Mouse (Mus musculus) C2C12 (cell line): ENCODE measurements at regions not wholly inside any gene's neighbourhood (a gene's known extent, or its start where the extent isn't known, plus 50 kb on each side); places are given as distances from the start of the nearest gene placed in this dataset.

Experiments
- H3K27me3 ChIP-seq: one replicate; pipeline ENCODE4 v1.6.1; 2011; ENCODE audit not compliant: control insufficient read depth, insufficient read depth, insufficient read length
- H3K36me3 ChIP-seq: one replicate; pipeline ENCODE4 v1.6.1; 2011; ENCODE audit not compliant: control insufficient read depth, insufficient read depth
- H3K4me3 ChIP-seq: one replicate; pipeline ENCODE4 v1.5.1; 2011; ENCODE audit warnings: mild to moderate bottlenecking, control low read depth; ENCODE audit not compliant: poor library complexity, insufficient read depth, severe bottlenecking
- H3K79me2 ChIP-seq: one replicate; pipeline ENCODE4 v1.6.1; 2011; ENCODE audit not compliant: control insufficient read depth, insufficient read depth
- H3K79me3 ChIP-seq: one replicate; pipeline ENCODE4 v1.6.1; 2011; ENCODE audit warnings: low read depth, control low read depth
- H3ac ChIP-seq: one replicate; pipeline ENCODE3; 2011; ENCODE audit warnings: low read depth; ENCODE audit not compliant: control insufficient read depth, insufficient read length
- CEBPB ChIP-seq: IDR thresholded peaks from one replicate; pipeline ENCODE4 v1.6.1; 2011; ENCODE audit warnings: low read depth, mild to moderate bottlenecking, control low read depth, moderate library complexity
- CTCF ChIP-seq: IDR thresholded peaks from one replicate; pipeline ENCODE4 v1.5.1; 2011; ENCODE audit not compliant: control insufficient read depth, insufficient read depth, insufficient read length
- FOSL1 ChIP-seq: IDR thresholded peaks from one replicate; pipeline ENCODE4 v1.8.0; 2011; ENCODE audit warnings: mild to moderate bottlenecking, low read length; ENCODE audit not compliant: poor library complexity, insufficient read depth, severe bottlenecking
- MAX ChIP-seq: IDR thresholded peaks from one replicate; pipeline ENCODE4 v1.6.1; 2011; ENCODE audit warnings: mild to moderate bottlenecking, control low read depth
- MYOD1 ChIP-seq: IDR thresholded peaks from one replicate; pipeline ENCODE4 v1.6.1; 2011; ENCODE audit warnings: low read depth; ENCODE audit not compliant: control insufficient read depth, insufficient read length
- MYOG ChIP-seq: IDR thresholded peaks from one replicate; pipeline ENCODE4 v1.6.1; 2011; ENCODE audit not compliant: control insufficient read depth, insufficient read length; ENCODE audit errors: extremely low read depth
- USF1 ChIP-seq: IDR thresholded peaks from one replicate; pipeline ENCODE4 v1.6.1; 2011; ENCODE audit warnings: low read depth, mild to moderate bottlenecking, control low read depth, moderate library complexity

DNA sequence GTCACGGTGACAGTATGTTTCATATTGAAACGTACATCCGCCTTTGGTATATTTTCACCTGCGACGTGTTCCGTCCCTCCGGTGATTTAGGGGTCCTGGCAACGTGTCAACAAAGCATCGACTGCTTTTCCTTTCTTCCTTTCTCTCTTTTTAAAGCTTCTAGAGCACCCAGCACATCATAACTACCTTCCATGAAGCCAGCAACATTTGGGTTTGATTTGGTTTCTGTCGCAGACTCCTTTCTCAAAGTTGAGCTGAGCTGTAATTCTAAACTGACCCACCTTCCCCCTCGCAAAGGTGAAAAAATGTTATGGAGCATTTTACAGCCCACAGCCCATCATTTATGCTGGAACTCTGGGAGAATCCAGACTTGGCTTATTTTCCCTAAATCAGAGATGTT lies 1605.4 kb upstream of the Gulo start:
- H3K4me3 ChIP-seq: no peak overlapping the region
- no peaks in the 10 kb centered on the region for H3K79me3 ChIP-seq
- no peaks in the 10 kb centered on the region for H3K79me2 ChIP-seq
- no peaks in the 10 kb centered on the region for H3K36me3 ChIP-seq
- H3K27me3 ChIP-seq: peaks cover 56% of the 10 kb centered on the region
- H3ac ChIP-seq: no peak overlapping the region
- TF ChIP-seq FOSL1 (no peak), MYOD1 (no peak), CEBPB (no peak), USF1 (no peak), MYOG (no peak), CTCF (no peak), MAX (no peak)

- Histone ChIP-seq H3K79me3 (no peaks in the 10 kb centered on the region), H3K79me2 (no peaks in the 10 kb centered on the region), H3K27me3 (peaks cover 57% of the 10 kb centered on the region), H3K4me3 (no peak overlapping the region), H3ac (no peak overlapping the region), H3K36me3 (no peaks in the 10 kb centered on the region)
- TF ChIP-seq MYOG: no peak
- no peak for TF ChIP-seq MYOD1
- no peak for TF ChIP-seq FOSL1
Measured at GRCm38 (mm10) chr14:67613691-67614090, 1604.7 kb upstream of the Gulo start.

GRCm38 (mm10) chr14:67613221-67613620 lies 1604.2 kb upstream of the Gulo start:
- Histone ChIP-seq H3K27me3 (peaks cover 59% of the 10 kb centered on the region), H3K79me3 (no peaks in the 10 kb centered on the region), H3K79me2 (no peaks in the 10 kb centered on the region), H3K4me3 (no peak overlapping the region), H3ac (no peak overlapping the region), H3K36me3 (no peaks in the 10 kb centered on the region)
- TF ChIP-seq MYOD1: no peak
- no peak for TF ChIP-seq USF1
- no peak for TF ChIP-seq MAX
- no peak for TF ChIP-seq CEBPB
- no peak for TF ChIP-seq FOSL1
- no peak for TF ChIP-seq CTCF
- TF ChIP-seq MYOG: no peak

DNA sequence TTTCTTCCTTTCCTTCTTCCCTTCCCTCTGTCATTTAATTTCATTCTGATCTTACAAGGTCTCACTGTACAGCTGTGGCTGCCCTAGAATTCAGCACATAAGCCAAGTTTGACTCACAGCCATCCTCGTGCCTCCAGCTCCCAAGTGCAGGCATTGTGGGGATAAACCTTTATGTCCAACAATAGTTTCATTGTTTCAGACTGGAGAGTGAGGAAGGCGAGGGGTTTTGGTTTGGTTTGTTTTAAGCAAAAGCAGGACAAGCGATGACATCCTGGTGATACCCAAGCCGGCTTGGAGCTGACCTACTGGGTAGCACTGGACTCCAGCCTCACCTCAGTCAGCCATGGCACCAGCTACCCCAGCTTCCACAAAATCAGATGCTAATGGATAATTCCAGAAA lies 1603.5 kb upstream of the Gulo start:
- Histone ChIP-seq H3K36me3 (no peaks in the 10 kb centered on the region), H3K79me2 (no peaks in the 10 kb centered on the region), H3K27me3 (peaks cover 63% of the 10 kb centered on the region), H3K4me3 (no peak overlapping the region), H3K79me3 (no peaks in the 10 kb centered on the region), H3ac (no peak overlapping the region)
- TF ChIP-seq MAX (no peak), USF1 (no peak), FOSL1 (no peak), MYOD1 (no peak), MYOG (no peak), CTCF (no peak), CEBPB (no peak)

DNA sequence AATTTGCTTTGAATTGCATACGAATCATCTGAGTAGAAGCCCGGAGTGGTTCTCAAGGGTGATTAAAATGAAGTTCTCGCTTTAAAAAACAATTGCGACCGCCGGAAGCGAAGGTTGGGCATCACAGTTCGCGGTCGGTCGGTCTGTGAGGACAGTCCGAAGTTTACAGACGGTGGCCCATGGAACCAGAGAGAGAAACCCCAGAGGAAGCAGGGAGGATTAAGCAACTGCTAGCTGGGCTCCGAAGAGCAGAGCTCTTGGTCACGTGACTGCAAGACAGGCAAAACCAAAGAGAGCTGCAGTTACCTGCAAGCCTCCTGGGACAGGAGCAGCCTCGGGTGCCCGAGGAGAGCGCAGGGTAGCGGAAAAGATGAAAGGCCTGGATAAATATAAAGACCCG lies 1599.3 kb upstream of the Gulo start:
- TF ChIP-seq MYOD1: no peak
- no peak for TF ChIP-seq MAX
- peak; percentile 21 for TF ChIP-seq USF1
- TF ChIP-seq FOSL1: no peak
- no peak for TF ChIP-seq CTCF
- no peak for TF ChIP-seq CEBPB
- TF ChIP-seq MYOG: no peak
- peaks cover 53% of the 10 kb centered on the region for H3K27me3 ChIP-seq
- no peaks in the 10 kb centered on the region for H3K79me3 ChIP-seq
- H3ac ChIP-seq: no peak overlapping the region
- no peak overlapping the region for H3K4me3 ChIP-seq
- no peaks in the 10 kb centered on the region for H3K36me3 ChIP-seq
- no peaks in the 10 kb centered on the region for H3K79me2 ChIP-seq

- Histone ChIP-seq H3K27me3 (peaks cover 32% of the 10 kb centered on the region), H3ac (no peak overlapping the region), H3K79me2 (no peaks in the 10 kb centered on the region), H3K4me3 (no peak overlapping the region), H3K79me3 (no peaks in the 10 kb centered on the region), H3K36me3 (no peaks in the 10 kb centered on the region)
- TF ChIP-seq FOSL1 (no peak), CTCF (no peak), MYOD1 (no peak), MYOG (no peak), CEBPB (no peak), USF1 (no peak), MAX (no peak)
Measured at GRCm38 (mm10) chr14:67602960-67603359, 1594.0 kb upstream of the Gulo start.
